Mouse (Mus musculus): ENCODE data around the gene Tm4sf4.

Gene Tm4sf4

GRCm38 (mm10) chr3:57425089-57425730 lies at the start of gene Tm4sf4:
Tm4sf4 (plus strand) TSS chr3:57425314.
- DNase-seq (ENCODE audit: low spot score in 2 of 2) = no peak

- no peak for DNase-seq (ENCODE audit: low spot score in 2 of 2)
Measured at GRCm38 (mm10) chr3:57386423-57386822, 38.7 kb upstream of the Tm4sf4 start.

GRCm38 (mm10) chr3:57386895-57387294 lies 38.2 kb upstream of the Tm4sf4 start:
- DNase-seq (ENCODE audit: low spot score in 2 of 2) = no peak

- no peak for DNase-seq (ENCODE audit: low spot score in 2 of 2)
Measured at GRCm38 (mm10) chr3:57387593-57387992, 37.5 kb upstream of the Tm4sf4 start.

DNA sequence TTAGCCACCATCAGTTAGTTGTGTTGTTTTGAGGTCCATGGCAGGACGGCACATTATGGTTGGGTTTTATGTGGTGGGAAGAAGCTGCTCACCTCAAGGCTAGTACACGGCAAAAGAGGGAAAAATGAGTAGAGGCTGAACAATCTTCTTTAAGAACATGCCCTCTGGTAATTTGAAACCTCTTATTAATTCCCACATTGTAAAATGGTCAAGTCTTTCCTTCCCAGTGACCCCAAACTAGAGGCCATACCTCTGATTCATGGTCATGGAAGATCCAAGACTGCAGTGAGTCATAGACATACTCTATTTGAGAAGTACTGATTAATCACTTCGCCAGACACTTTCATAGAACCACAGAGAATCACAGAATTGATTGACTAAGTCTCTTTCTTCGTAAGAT lies 13.6 kb upstream of the Tm4sf4 start:
- no peak for DNase-seq (ENCODE audit: low spot score in 2 of 2)

DNA sequence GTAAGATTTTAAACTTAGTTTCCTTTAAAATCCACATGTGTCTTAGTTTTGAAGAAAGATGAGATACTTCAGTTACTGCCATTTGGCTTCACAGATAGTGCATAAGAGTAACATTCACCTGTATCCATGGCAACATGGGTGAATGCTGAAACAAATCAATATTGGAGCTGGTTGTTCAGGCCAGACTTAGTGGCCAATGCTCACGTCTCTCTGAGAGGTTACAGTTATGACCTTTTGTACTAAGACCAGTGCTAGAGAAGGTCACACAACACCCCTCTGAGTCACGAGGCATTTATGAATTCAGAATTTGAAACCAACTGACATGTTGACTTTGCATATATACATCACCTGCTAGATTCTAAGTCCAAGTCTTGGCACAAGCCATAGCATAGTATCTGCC lies 4.9 kb upstream of the Tm4sf4 start:
- no peak for DNase-seq (ENCODE audit: low spot score in 2 of 2)

GRCm38 (mm10) chr3:57420660-57421059 lies 4.5 kb upstream of the Tm4sf4 start:
- no peak for DNase-seq (ENCODE audit: low spot score in 2 of 2)

GRCm38 (mm10) chr3:57426351-57426750 lies 1.2 kb downstream of the Tm4sf4 start:
- no peak for DNase-seq (ENCODE audit: low spot score in 2 of 2)

DNA sequence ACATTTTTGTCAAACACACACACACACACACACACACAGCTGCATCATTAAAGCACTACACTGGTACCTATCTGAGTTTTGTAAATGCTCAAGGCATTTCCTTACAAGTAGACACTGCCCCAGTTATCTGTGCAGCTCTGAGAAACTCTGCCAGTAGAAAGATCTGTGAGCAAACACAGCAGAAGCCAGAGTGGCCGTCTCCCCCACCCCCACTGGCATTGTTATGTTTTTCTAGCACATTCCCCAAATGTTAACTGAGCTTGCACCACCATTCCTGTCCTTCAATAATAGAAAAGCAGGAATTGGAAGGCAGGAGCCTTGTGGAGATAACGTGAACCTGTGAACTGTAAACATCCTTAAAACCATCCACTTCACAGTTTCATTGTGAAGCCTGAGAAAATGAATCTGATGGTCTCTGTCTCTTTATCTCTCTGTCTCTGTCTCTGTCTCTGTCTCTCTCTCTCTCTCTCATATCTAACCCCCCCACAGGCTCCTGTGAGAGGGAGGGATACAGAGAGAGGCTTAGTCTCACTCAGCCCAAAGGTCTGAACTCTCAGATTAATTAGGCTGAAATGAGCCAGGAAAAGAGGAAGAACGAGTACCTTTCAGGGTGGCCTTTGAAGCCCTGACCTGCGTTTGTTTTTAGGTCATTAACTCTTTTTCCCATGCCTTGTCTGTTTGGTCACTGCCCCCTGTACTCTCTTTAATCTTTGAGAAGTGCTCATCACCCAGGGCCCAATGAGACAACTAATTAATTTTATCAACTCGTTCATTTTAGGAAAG lies 3.8 kb downstream of the Tm4sf4 start:
- no peak for DNase-seq (ENCODE audit: low spot score in 2 of 2)

DNA sequence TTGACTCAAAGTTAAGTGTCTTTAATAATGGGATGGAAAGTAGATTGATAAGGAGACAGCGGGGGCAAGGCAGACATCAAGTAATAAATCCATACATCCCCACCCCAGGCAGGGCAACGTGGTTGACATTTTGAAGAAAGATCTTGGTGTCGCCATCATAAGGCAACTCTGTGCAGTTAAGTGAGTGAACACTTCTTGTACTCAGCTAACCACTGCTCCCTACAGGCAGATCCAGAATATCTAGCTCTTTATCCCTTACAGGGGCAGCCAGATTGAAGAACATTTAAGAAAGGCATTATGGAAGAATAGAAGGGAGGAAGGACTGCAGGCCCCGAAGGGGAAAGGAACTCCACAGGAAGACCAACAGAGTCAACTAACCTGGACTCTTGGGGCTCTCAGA lies 4.4 kb downstream of the Tm4sf4 start:
- no peak for DNase-seq (ENCODE audit: low spot score in 2 of 2)

DNA sequence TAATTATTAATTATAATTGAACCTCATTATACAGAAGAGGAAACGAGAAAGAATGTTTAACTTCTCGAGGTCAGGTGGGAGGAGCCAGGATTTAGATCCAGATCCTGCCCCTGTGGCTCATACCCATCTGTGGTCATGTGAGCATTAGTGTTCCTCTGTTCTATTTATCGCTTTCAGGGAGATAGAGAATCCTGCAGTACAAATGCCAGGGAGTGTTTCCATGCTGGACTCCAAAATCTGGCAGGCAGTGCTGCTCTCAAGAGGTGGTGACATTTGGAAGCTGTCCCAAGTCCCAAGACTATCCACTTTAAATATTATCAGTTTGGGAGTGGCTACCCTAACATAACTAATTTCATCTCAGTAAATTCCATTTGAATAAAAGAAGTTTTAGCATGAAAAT lies 6.6 kb downstream of the Tm4sf4 start:
- DNase-seq (ENCODE audit: low spot score in 2 of 2) = no peak

DNA sequence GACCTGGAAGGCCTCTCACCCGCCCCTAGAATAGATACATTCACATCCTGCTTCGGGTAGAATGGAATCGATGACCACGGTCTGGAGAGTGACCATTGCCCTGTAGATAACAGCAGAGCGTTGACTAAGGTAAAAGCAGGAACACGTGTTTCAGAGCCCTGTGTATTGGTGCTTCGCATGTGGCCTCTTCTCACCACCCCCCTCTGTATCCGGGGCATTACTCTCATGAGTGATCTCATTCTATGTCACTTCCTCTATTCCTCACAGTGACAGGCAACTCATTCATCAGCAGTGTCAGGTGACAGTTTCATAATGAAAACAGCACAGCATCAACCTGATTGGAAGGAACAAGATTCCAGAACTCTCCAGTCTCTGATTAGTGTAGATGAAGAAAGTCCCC lies 10.2 kb downstream of the Tm4sf4 start:
- DNase-seq (ENCODE audit: low spot score in 2 of 2) = no peak

DNA sequence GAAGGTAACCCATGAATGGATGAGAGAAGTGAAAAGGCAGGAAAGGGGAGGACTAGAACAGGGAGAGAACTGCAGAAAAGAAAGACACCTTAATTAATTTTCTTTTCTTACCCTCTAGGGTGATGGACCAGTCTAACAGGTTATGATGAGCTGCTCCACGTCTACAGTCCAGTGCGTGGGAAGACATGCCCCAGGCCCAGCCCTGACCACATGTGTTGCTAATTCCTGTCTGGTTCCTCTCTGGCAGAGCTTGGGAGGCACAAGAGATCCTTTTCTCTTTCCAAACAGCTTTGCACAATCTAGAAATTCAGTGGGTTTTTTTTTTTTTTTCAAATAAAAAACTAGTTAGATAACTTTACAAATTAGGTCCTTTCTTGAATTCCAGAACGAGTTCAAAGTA lies 15.8 kb downstream of the Tm4sf4 start:
- DNase-seq (ENCODE audit: low spot score in 2 of 2) = no peak

DNA sequence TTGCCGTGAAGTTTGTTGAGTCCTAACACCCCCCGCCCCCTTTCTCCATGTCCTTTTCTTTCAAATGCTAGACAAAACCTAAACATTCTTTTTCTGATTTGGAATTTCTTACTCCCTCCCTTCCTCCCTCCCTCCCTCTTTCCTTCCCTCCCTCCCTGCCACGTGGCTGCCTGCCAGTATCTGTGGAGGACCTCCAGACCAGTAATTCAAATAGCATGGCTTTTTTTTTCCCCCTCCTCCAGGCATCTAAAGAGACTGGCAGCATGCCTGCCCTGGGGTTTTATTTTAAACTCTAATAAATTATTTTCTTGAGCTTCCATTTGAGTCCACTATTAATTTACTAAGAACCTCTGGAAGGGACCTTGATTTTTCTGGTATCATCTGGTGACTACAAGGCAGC lies 20.6 kb downstream of the Tm4sf4 start:
- DNase-seq (ENCODE audit: low spot score in 2 of 2) = no peak

DNA sequence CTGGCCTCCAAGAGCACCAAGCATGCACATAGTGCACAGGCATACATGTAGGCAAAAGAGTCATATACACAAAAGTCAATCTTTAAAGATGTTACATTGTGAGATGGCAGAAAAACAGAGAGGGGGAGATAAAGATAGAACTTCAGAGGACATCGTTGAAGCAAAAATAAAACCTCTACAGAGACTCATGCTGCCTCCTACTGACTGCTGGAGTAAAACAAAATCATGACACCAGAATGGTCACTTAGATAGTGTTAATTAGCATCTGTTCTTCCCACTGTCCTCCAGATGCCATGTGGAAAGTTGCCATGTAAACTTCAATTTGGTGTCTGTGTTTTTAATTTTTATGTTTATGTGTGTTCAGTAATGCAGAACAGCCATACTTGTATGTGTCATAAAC lies 22.8 kb downstream of the Tm4sf4 start:
- DNase-seq (ENCODE audit: low spot score in 2 of 2) = no peak

DNA sequence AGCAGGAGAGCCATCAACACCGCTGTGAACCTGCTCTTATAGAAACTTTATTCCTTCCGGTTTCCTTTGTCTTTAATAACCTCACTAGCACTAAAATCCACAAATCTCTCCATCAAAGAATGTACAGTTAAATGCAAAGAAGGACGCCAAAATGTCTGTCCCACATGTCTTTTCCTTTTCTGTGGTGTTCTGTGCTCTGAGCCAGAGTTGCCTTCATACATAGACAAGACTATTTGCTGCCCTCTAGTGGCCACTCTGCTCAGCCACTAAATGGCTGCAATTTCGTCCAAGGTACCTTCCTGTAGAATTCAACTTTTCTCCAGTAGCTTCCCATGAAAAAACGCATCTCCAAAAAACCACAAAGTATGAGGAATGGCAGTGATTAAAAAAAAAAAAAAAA lies 23.3 kb downstream of the Tm4sf4 start:
- peak in 1 of 2 experiments; percentile 42 for DNase-seq (ENCODE audit: low spot score in 2 of 2)

DNA sequence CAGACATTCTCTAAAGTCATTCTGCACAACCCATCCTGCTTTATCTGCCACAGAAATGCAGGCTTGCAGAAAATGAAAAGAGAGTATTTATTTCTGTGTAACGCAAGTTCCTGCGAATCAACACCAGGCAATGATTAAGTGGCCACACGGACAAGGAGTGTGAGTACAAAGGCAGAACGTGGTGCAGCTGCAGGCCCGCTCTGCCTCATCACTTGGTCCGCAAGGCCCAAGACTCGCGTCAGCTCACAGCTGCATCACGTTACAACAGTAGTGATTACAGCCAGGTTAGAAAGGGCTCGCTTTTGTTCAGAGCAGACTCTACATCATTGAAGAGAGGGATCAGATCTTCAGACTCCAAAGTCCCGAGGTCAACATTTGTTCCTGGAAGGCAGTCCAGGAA lies 33.5 kb downstream of the Tm4sf4 start:
- DNase-seq (ENCODE audit: low spot score in 2 of 2) = no peak

- no peak for DNase-seq (ENCODE audit: low spot score in 2 of 2)
Measured at GRCm38 (mm10) chr3:57463302-57463701, 38.2 kb downstream of the Tm4sf4 start.

GRCm38 (mm10) chr3:57466289-57466688 lies 41.2 kb downstream of the Tm4sf4 start:
- no peak for DNase-seq (ENCODE audit: low spot score in 2 of 2)

DNA sequence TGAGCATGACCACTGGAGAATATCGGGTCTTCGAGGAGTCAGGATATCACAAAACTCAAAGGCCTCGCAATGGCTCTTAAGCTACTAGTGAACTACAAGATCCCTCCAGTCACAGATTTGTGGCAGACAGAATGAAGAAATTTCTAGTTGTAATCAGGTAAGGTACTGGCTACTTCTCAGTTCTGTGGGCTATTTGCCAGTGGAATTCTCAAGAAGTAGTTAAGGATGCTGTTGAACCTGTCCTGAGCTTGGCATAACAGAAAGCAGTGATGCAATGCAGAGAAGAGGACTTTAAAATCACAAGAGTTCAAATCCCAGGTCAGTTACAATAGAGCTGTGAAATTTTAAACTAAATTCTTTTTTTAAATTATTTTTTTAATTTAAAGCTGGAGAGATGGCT lies 44.2 kb downstream of the Tm4sf4 start:
- no peak for DNase-seq (ENCODE audit: low spot score in 2 of 2)

DNA sequence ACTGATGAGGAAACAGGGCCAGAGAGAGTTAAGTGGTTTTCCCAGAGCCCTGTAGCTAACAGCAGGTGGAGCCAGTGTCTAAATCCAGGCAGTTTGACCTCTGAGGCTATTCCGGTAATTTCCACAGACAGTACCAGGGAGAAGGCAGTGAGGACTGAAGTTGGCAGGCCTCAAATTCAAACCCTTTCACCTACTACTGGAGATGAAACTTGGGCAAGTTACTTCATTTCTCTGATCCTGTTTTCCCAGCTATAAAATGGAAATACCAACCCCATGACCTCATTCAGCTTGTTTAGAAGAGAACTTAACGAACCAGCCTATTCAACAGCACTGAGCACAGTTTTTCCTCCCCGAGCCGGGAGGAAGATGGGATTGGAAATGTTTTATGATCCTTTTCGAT lies 45.2 kb downstream of the Tm4sf4 start:
- DNase-seq (ENCODE audit: low spot score in 2 of 2) = peak; percentile 33 to 60

- DNase-seq (ENCODE audit: low spot score in 2 of 2) = peak; percentile 28 to 29
Measured at GRCm38 (mm10) chr3:57470981-57471601, 46.0 kb downstream of the Tm4sf4 start.

GRCm38 (mm10) chr3:57472407-57472806 lies 47.3 kb downstream of the Tm4sf4 start:
- DNase-seq (ENCODE audit: low spot score in 2 of 2) = no peak
